Mouse (Mus musculus): ENCODE results near the gene Sparcl1.

DNA sequence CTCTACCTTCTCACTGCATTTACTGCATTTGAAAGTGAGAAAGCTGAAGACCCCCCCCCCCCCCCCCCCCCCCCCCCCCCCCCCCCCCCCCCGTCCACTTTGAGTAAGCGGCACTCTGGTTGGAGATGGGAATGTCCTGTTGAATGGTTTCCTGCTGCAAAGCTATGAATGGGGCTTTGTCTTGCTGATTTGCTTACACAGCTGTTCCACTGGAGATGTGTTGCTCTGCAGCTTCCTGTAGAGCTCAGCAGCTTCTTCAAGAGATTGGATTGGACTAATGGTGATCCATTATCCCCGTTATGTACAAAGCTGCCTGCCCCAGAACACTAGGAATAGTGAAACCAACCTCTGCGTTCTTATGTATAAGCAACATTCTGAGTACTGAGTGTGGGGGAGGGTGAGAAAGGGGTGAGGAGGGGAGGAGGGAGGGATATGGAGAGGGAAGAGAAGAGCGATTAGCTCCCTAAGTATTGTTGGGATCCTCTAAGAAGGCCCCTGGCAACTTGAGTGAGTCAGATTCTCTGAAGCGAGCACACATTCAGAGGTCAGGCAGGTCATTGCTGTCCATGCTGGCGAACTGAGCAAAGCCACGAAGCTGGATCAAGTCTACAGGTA, 41.2 kb downstream of the Sparcl1 start:
- no peak for TF ChIP-seq CTCF (conservative IDR thresholded peaks at IDR 0.05; ENCODE audit: low read length)
- TF ChIP-seq POU5F1 (IDR thresholded peaks at IDR 0.05; ENCODE audit: borderline replicate concordance, low read length) = no peak

All from E14TG2a.4 (cell line).